7 mouse cellular contexts compared by ENCODE assay signal in the genomic region with DNA sequence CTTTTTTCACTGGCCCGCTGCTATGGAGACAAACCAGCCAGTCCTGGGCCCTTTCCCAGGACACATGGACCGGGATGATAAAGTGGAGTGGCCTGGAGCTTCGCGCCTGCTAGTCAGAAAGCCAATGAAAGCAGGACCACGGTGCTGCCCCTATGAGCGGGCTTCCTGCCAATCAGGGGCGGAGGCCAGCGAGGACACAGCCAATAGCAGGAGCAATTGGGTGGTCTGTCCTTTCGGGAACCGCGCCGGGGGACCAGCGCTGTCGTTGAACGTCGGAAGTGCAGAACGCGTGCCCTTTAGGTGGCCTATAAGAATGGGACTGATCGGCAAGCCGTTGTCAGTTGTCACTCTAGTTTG. TPM values are rescaled to one million over a fixed set of nuclear protein-coding genes. Genes with fewer than 3 reads are reported as not detected.
DNase-seq lines count a peak whose midpoint lies in the region; ATAC-seq and TF ChIP-seq lines count a peak whose summit lies in the region.

No protein-coding gene starts in this region.

- no peak for TF ChIP-seq POLR2A in limb, embryonic 14.5 days (IDR thresholded peaks at IDR 0.05; ENCODE audit: borderline replicate concordance, extremely low read depth, insufficient read depth, insufficient read length)

- H3K9me3 ChIP-seq in intestine, postnatal 0 days (ENCODE audit: control insufficient read depth) = no peaks in the 10 kb centered on the region
- no peaks in the 10 kb centered on the region for H3K9me3 ChIP-seq in limb, embryonic 14.5 days (ENCODE audit: control insufficient read depth, low read length)
- H3K9me3 ChIP-seq in midbrain, embryonic 14.5 days (ENCODE audit: control insufficient read depth, low read length) = no peaks in the 10 kb centered on the region

- H3K4me2 ChIP-seq in intestine, postnatal 0 days (replicated peaks; ENCODE audit: low read depth) = peak overlapping the region; percentile 89
- peak overlapping the region; percentile 91 for H3K4me2 ChIP-seq in limb, embryonic 14.5 days (replicated peaks; ENCODE audit: low read depth, low read length, severe bottlenecking)
- H3K4me2 ChIP-seq in midbrain, embryonic 14.5 days (ENCODE audit: low read length) = peak overlapping the region; percentile 84

- ATAC-seq in intestine, postnatal 0 days = no peak
- peak; percentile 10; the same call in 1 of the 2 replicates for ATAC-seq in limb, embryonic 14.5 days (ENCODE audit: low FRiP score, low read depth)
- ATAC-seq in midbrain, embryonic 14.5 days (ENCODE audit: low FRiP score, low TSS enrichment) = peak; percentile 71

- 6% methylated on average over 20 of the region's 20 CpGs for WGBS in intestine, postnatal 0 days
- 2% methylated on average over 20 of the region's 20 CpGs for WGBS in limb, embryonic 14.5 days
- WGBS in midbrain, embryonic 14.5 days = 1% methylated on average over 20 of the region's 20 CpGs

- no peak for TF ChIP-seq CTCF in intestine, postnatal 0 days (IDR thresholded peaks at IDR 0.05; ENCODE audit: low read depth)

- H3K27me3 ChIP-seq in intestine, postnatal 0 days (replicated peaks; ENCODE audit: control insufficient read depth, insufficient read depth, low read length) = no peaks in the 10 kb centered on the region
- no peaks in the 10 kb centered on the region for H3K27me3 ChIP-seq in limb, embryonic 14.5 days (ENCODE audit: control insufficient read depth, insufficient read depth, low read length)
- no peaks in the 10 kb centered on the region for H3K27me3 ChIP-seq in midbrain, embryonic 14.5 days (ENCODE audit: control insufficient read depth, insufficient read depth, low read length)

- peak overlapping the region; percentile 56 for H3K4me3 ChIP-seq in intestine, postnatal 0 days (ENCODE audit: low read depth, low read length)
- H3K4me3 ChIP-seq in limb, embryonic 14.5 days (replicated peaks; ENCODE audit: low read length) = peak overlapping the region; percentile 65
- peak overlapping the region; percentile 69 for H3K4me3 ChIP-seq in midbrain, embryonic 14.5 days (replicated peaks; ENCODE audit: low read depth, low read length)

- peak; percentile 92 for DNase-seq in adrenal gland, postnatal 14 days
- peak; percentile 44 for DNase-seq in embryo, embryonic 11.5 days (ENCODE audit: low read depth, low spot score)
- DNase-seq in gastrocnemius, postnatal 25 days = peak; percentile 68
- DNase-seq in limb, embryonic 14.5 days (ENCODE audit: low spot score) = peak; percentile 40
- DNase-seq in midbrain, embryonic 14.5 days = peak; percentile 87
- peak; percentile 52 to 61 for DNase-seq in spleen, adult 18-20 months

- H3K9ac ChIP-seq in intestine, postnatal 0 days (ENCODE audit: low read depth, low read length) = peak overlapping the region; percentile 38
- peak overlapping the region; percentile 72; the same call in 1 of the 2 replicates for H3K9ac ChIP-seq in limb, embryonic 14.5 days (ENCODE audit: low read depth, low read length, severe bottlenecking)
- peak overlapping the region; percentile 52 for H3K9ac ChIP-seq in midbrain, embryonic 14.5 days (replicated peaks; ENCODE audit: low read length)

- peaks cover 3% of the 10 kb centered on the region; the same call in 1 of the 2 replicates for H3K4me1 ChIP-seq in intestine, postnatal 0 days (replicated peaks; ENCODE audit: control insufficient read depth, insufficient read depth, low read length)
- H3K4me1 ChIP-seq in limb, embryonic 14.5 days (ENCODE audit: control insufficient read depth, insufficient read depth, low read length) = peaks cover 14% of the 10 kb centered on the region
- H3K4me1 ChIP-seq in midbrain, embryonic 14.5 days (ENCODE audit: control insufficient read depth, insufficient read depth, low read length) = peaks cover 18% of the 10 kb centered on the region

- H3K36me3 ChIP-seq in intestine, postnatal 0 days (ENCODE audit: control insufficient read depth, insufficient read depth) = peaks cover 9% of the 10 kb centered on the region; the same call in 1 of the 2 replicates
- peaks cover 8% of the 10 kb centered on the region; the same call in 1 of the 2 replicates for H3K36me3 ChIP-seq in limb, embryonic 14.5 days (ENCODE audit: control insufficient read depth, insufficient read depth, low read length)
- peaks cover 13% of the 10 kb centered on the region for H3K36me3 ChIP-seq in midbrain, embryonic 14.5 days (ENCODE audit: control insufficient read depth, insufficient read depth, low read length)

- 0 out of 2 replicates have a peak overlapping the region, but pooled peaks have one; percentile 8 for H3K27ac ChIP-seq in intestine, postnatal 0 days (ENCODE audit: low read depth, low read length)
- H3K27ac ChIP-seq in limb, embryonic 14.5 days (replicated peaks; ENCODE audit: low read depth, low read length) = peak overlapping the region; percentile 65; the same call in 1 of the 2 replicates
- H3K27ac ChIP-seq in midbrain, embryonic 14.5 days (replicated peaks; ENCODE audit: low read depth, low read length) = peak overlapping the region; percentile 89

RNA-seq across cellular contexts. Expression of gene Kctd7, which starts 0.7 kb away (rescaled TPM):
- total RNA-seq in adrenal gland, postnatal 14 days (2021) = 8.7 and 10.0 TPM in 2 replicates
- 1 to 10 TPM; 2.8 to 3.9 TPM for total RNA-seq in gastrocnemius, postnatal 25 days (2021)
- polyA plus RNA-seq in intestine, postnatal 0 days (2015; fragmentation: Nextera tagmentation; extraction: Ambion mirVana) = 2.4 and 2.9 TPM in 2 replicates
- 5.5 and 7.7 TPM in 2 replicates for polyA plus RNA-seq in limb, embryonic 14.5 days (2012; rRNA removed)
- 6.1 and 6.2 TPM in 2 replicates for polyA plus RNA-seq in limb, embryonic 14.5 days (2014; fragmentation: Nextera tagmentation; extraction: Ambion mirVana)
- polyA plus RNA-seq in midbrain, embryonic 14.5 days (2014; fragmentation: Nextera tagmentation; extraction: Ambion mirVana) = 14.8 and 15.5 TPM in 2 replicates

RNA-seq across cellular contexts. Expression of gene Rabgef1, which starts 27.6 kb away (rescaled TPM):
- 40.6 and 42.7 TPM in 2 replicates for total RNA-seq in adrenal gland, postnatal 14 days (2021)
- total RNA-seq in gastrocnemius, postnatal 25 days (2021) = 10 to 100 TPM; 71.7 to 81.0 TPM
- polyA plus RNA-seq in intestine, postnatal 0 days (2015; fragmentation: Nextera tagmentation; extraction: Ambion mirVana) = 21.1 and 21.9 TPM in 2 replicates
- polyA plus RNA-seq in limb, embryonic 14.5 days (2012; rRNA removed) = 20.2 and 21.7 TPM in 2 replicates
- 19.4 and 24.2 TPM in 2 replicates for polyA plus RNA-seq in limb, embryonic 14.5 days (2014; fragmentation: Nextera tagmentation; extraction: Ambion mirVana)
- 38.9 and 40.3 TPM in 2 replicates for polyA plus RNA-seq in midbrain, embryonic 14.5 days (2014; fragmentation: Nextera tagmentation; extraction: Ambion mirVana)

Comparison
In these comparisons a context has a peak if more than half of its experiments do, and no peak if none do; other contexts are left out.
1. DNase-seq: peak in every context shown above with its lines; median percentile 92 in adrenal gland, postnatal 14 days; 87 in midbrain, embryonic 14.5 days; 68 in gastrocnemius, postnatal 25 days; 56 in spleen, adult 18-20 months; 44 in embryo, embryonic 11.5 days; 40 in limb, embryonic 14.5 days.
2. H3K27ac ChIP-seq: peak in every context shown above with its lines; median percentile 89 in midbrain, embryonic 14.5 days; 65 in limb, embryonic 14.5 days; 8 in intestine, postnatal 0 days.